Mouse (Mus musculus): ENCODE measurements at regions not wholly inside any gene's neighbourhood (a gene's known extent, or its start where the extent isn't known, plus 50 kb on each side); places are given as distances from the start of the nearest gene placed in this dataset.

DNA sequence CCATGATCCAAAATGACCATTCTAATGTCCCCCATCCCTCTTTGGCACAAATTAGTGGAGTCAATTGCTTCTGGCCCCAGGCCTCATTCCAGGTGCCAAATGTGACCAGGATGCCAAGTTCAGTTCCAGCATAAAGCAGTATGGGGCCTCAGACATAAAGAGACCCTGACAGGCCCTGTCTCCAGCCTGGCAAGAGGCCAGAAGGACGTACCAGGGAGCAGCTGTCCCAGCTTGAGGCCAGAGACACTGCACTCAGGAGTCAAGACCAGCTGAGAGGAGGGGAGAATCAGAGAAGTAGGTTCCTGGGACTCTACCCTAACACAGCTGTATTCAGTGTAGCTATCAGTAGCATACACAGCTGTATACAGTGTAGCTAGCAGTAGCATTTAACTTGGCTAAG lies 341.1 kb downstream of the Cdh26 start:
- Histone ChIP-seq H3K4me1 (ENCODE audit: control insufficient read depth, insufficient read depth, low read length) (no peaks in the 10 kb centered on the region), H3K9me3 (replicated peaks; ENCODE audit: control insufficient read depth, low read length) (no peaks in the 10 kb centered on the region), H3K27ac (ENCODE audit: low read length) (no peak overlapping the region), H3K36me3 (ENCODE audit: control insufficient read depth, insufficient read depth, low read length) (no peaks in the 10 kb centered on the region), H3K27me3 (ENCODE audit: control insufficient read depth, insufficient read depth, low read length) (no peaks in the 10 kb centered on the region), H3K9ac (ENCODE audit: low read length) (no peak overlapping the region), H3K4me2 (ENCODE audit: low read depth, low read length) (no peak overlapping the region), H3K4me3 (replicated peaks; ENCODE audit: low read length) (no peak overlapping the region)
- no peak for ATAC-seq (ENCODE audit: insufficient read depth, low FRiP score)
- 20% methylated on average over 1 of the region's 1 CpGs for WGBS

- Histone ChIP-seq H3K36me3 (ENCODE audit: control insufficient read depth, insufficient read depth, low read length) (no peaks in the 10 kb centered on the region), H3K27me3 (ENCODE audit: control insufficient read depth, insufficient read depth, low read length) (no peaks in the 10 kb centered on the region), H3K9me3 (replicated peaks; ENCODE audit: control insufficient read depth, low read length) (no peaks in the 10 kb centered on the region), H3K4me3 (replicated peaks; ENCODE audit: low read length) (no peak overlapping the region), H3K9ac (ENCODE audit: low read length) (no peak overlapping the region), H3K4me1 (ENCODE audit: control insufficient read depth, insufficient read depth, low read length) (no peaks in the 10 kb centered on the region), H3K4me2 (ENCODE audit: low read depth, low read length) (no peak overlapping the region), H3K27ac (ENCODE audit: low read length) (no peak overlapping the region)
- WGBS = 93% methylated on average over 3 of the region's 3 CpGs
- ATAC-seq (ENCODE audit: insufficient read depth, low FRiP score) = no peak
Measured at GRCm38 (mm10) chr2:178771881-178772280, 341.6 kb downstream of the Cdh26 start.

DNA sequence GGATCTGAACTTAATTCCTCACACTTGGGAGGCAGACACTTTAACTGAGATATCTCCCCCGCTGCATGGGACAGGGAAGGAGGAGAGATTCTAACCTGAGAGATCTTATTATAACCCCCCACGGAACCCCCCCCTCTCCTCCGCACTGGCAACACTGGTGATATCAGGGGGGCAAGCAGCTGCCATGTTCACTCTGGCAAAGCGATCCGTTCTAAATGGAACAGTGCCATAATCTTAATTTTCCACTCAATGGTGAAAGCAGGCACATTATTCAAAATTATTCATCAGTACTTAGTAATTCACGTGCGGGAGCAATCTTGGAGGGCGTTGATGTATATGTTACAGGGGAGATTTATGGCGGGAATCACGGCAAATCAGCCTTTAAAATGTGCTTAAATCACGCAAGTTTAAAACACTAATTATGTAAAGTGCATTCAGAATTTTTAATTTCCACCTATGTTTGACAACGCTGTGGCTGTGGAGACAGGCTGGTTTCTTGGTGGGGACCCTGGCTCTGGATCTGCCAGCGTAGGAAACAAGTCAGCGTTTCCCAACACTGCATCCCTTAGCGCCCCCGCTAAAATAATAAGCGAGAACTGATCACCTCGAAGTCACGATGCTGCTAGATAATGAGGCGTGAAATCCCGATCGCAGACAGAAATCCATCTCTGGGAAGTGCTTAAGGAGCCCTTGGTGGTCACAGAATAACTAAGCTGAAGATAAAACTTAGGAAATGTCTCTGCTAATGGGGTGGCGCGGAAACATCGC lies 354.7 kb downstream of the Cdh26 start:
- WGBS = 64% methylated on average over 25 of the region's 25 CpGs
- Histone ChIP-seq H3K9ac (ENCODE audit: low read length) (no peak overlapping the region), H3K4me2 (ENCODE audit: low read depth, low read length) (no peak overlapping the region), H3K4me3 (replicated peaks; ENCODE audit: low read length) (no peak overlapping the region), H3K27ac (ENCODE audit: low read length) (no peak overlapping the region), H3K9me3 (replicated peaks; ENCODE audit: control insufficient read depth, low read length) (no peaks in the 10 kb centered on the region), H3K4me1 (ENCODE audit: control insufficient read depth, insufficient read depth, low read length) (no peaks in the 10 kb centered on the region), H3K27me3 (ENCODE audit: control insufficient read depth, insufficient read depth, low read length) (no peaks in the 10 kb centered on the region), H3K36me3 (ENCODE audit: control insufficient read depth, insufficient read depth, low read length) (no peaks in the 10 kb centered on the region)
- ATAC-seq (ENCODE audit: insufficient read depth, low FRiP score) = no peak

DNA sequence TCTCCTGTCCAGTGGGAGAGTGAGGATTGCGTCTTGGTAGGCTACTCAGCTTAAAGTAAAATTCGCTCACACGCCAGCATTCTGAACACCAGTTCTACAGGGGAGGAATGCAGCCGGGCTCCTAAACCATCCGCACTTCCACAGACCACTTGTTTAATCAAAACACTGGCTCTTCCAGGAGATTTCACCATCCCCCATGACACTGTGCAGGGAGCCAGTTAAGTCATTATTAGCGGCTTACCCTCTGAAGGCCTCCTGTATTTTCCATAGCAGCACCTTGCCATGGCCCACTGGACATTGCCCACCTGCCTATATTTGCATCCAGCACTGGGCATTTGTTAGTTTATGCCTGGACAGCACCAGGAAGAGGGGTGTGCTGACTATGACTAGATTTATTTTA lies 355.5 kb downstream of the Cdh26 start:
- Histone ChIP-seq H3K9me3 (replicated peaks; ENCODE audit: control insufficient read depth, low read length) (no peaks in the 10 kb centered on the region), H3K9ac (ENCODE audit: low read length) (no peak overlapping the region), H3K27ac (ENCODE audit: low read length) (no peak overlapping the region), H3K27me3 (ENCODE audit: control insufficient read depth, insufficient read depth, low read length) (no peaks in the 10 kb centered on the region), H3K36me3 (ENCODE audit: control insufficient read depth, insufficient read depth, low read length) (no peaks in the 10 kb centered on the region), H3K4me3 (replicated peaks; ENCODE audit: low read length) (no peak overlapping the region), H3K4me1 (ENCODE audit: control insufficient read depth, insufficient read depth, low read length) (no peaks in the 10 kb centered on the region), H3K4me2 (ENCODE audit: low read depth, low read length) (no peak overlapping the region)
- 0 out of 2 replicates have a peak, but pooled peaks have one; percentile 16 for ATAC-seq (ENCODE audit: insufficient read depth, low FRiP score)
- WGBS = 21% methylated on average over 6 of the region's 6 CpGs

DNA sequence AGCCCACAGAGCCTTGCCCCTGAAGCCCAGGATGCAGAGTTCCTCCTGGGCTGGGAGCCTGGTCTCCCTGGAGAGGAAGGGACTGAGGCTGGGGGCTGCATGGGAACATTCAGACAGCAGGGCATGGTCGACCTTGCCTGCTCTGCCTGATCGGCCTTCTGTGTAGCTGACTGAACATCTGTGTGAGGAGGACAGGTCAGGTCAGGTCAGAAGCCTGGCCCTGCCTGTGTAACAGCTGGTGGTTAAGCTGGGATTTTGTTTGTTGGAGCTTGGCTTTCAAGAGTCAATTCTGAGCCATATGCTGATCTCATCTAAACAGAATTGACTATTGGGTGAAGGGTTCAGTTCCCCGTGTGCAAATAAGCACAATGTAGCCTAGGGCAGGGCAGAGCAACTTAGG lies 365.5 kb downstream of the Cdh26 start:
- H3K9ac ChIP-seq (ENCODE audit: low read length) = no peak overlapping the region
- no peak overlapping the region for H3K4me2 ChIP-seq (ENCODE audit: low read depth, low read length)
- H3K9me3 ChIP-seq (replicated peaks; ENCODE audit: control insufficient read depth, low read length) = no peaks in the 10 kb centered on the region
- no peak overlapping the region for H3K4me3 ChIP-seq (replicated peaks; ENCODE audit: low read length)
- WGBS = 34% methylated on average over 3 of the region's 3 CpGs
- H3K27me3 ChIP-seq (ENCODE audit: control insufficient read depth, insufficient read depth, low read length) = no peaks in the 10 kb centered on the region
- H3K4me1 ChIP-seq (ENCODE audit: control insufficient read depth, insufficient read depth, low read length) = no peaks in the 10 kb centered on the region
- no peaks in the 10 kb centered on the region for H3K36me3 ChIP-seq (ENCODE audit: control insufficient read depth, insufficient read depth, low read length)
- H3K27ac ChIP-seq (ENCODE audit: low read length) = no peak overlapping the region
- ATAC-seq (ENCODE audit: insufficient read depth, low FRiP score) = no peak

- Histone ChIP-seq H3K4me3 (replicated peaks; ENCODE audit: low read length) (no peak overlapping the region), H3K36me3 (ENCODE audit: control insufficient read depth, insufficient read depth, low read length) (no peaks in the 10 kb centered on the region), H3K9me3 (replicated peaks; ENCODE audit: control insufficient read depth, low read length) (no peaks in the 10 kb centered on the region), H3K27me3 (ENCODE audit: control insufficient read depth, insufficient read depth, low read length) (no peaks in the 10 kb centered on the region), H3K4me2 (ENCODE audit: low read depth, low read length) (no peak overlapping the region), H3K4me1 (ENCODE audit: control insufficient read depth, insufficient read depth, low read length) (no peaks in the 10 kb centered on the region; the same call in 1 of the 2 replicates), H3K27ac (ENCODE audit: low read length) (no peak overlapping the region), H3K9ac (ENCODE audit: low read length) (no peak overlapping the region)
- WGBS = 23% methylated on average over 12 of the region's 12 CpGs
- ATAC-seq (ENCODE audit: insufficient read depth, low FRiP score) = no peak
Measured at GRCm38 (mm10) chr2:178801464-178801863, 371.1 kb downstream of the Cdh26 start.

DNA sequence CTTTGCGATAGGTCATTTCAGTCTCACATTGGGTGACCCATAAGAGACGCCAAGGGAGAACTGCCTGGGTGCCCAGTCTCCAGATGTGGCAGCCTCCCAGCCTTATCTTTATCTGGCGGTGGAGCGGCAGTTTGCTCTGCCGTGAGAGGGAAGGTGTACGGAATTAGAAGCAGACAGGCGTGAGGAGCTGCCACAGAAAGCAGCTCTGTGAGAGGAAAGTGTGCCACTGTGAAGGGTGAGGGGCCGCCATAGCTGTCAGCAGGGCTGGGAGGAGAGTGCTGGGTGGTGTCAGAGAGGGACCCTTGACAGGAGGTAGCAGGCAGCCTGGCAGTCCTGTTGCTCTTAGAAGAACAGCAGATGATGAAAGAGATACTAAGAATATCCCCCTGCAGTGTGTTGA lies 375.0 kb downstream of the Cdh26 start:
- H3K4me2 ChIP-seq (ENCODE audit: low read depth, low read length) = no peak overlapping the region
- no peak overlapping the region for H3K4me3 ChIP-seq (replicated peaks; ENCODE audit: low read length)
- no peaks in the 10 kb centered on the region; the same call in 1 of the 2 replicates for H3K4me1 ChIP-seq (ENCODE audit: control insufficient read depth, insufficient read depth, low read length)
- H3K9ac ChIP-seq (ENCODE audit: low read length) = no peak overlapping the region
- no peak for ATAC-seq (ENCODE audit: insufficient read depth, low FRiP score)
- no peaks in the 10 kb centered on the region for H3K36me3 ChIP-seq (ENCODE audit: control insufficient read depth, insufficient read depth, low read length)
- H3K27me3 ChIP-seq (ENCODE audit: control insufficient read depth, insufficient read depth, low read length) = no peaks in the 10 kb centered on the region
- WGBS = 49% methylated on average over 8 of the region's 8 CpGs
- no peak overlapping the region for H3K27ac ChIP-seq (ENCODE audit: low read length)
- H3K9me3 ChIP-seq (replicated peaks; ENCODE audit: control insufficient read depth, low read length) = no peaks in the 10 kb centered on the region

DNA sequence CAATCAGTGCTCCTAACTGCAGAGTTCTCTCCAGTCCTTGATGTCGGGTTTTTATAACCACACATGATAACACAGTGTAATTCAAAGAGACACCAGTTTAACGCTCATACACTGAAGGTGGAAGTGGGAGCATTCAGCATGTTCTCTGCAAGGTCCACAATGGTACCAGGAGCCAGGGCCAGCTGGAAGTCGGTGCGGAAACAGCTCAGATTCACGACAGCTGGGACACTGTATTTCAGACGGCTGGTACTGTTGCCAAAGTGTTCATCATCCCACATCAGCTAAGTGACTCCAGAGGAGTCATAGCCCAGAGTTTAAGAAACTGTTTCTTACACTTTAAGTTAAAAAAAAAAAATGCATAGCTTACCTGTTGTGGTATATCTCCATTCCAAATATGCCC lies 391.2 kb downstream of the Cdh26 start:
- H3K9me3 ChIP-seq (replicated peaks; ENCODE audit: control insufficient read depth, low read length) = no peaks in the 10 kb centered on the region
- no peaks in the 10 kb centered on the region for H3K4me1 ChIP-seq (ENCODE audit: control insufficient read depth, insufficient read depth, low read length)
- H3K4me3 ChIP-seq (replicated peaks; ENCODE audit: low read length) = no peak overlapping the region
- H3K4me2 ChIP-seq (ENCODE audit: low read depth, low read length) = no peak overlapping the region
- ATAC-seq (ENCODE audit: insufficient read depth, low FRiP score) = no peak
- no peak overlapping the region for H3K9ac ChIP-seq (ENCODE audit: low read length)
- H3K27me3 ChIP-seq (ENCODE audit: control insufficient read depth, insufficient read depth, low read length) = no peaks in the 10 kb centered on the region
- 65% methylated on average over 6 of the region's 6 CpGs for WGBS
- no peak overlapping the region for H3K27ac ChIP-seq (ENCODE audit: low read length)
- no peaks in the 10 kb centered on the region for H3K36me3 ChIP-seq (ENCODE audit: control insufficient read depth, insufficient read depth, low read length)

GRCm38 (mm10) chr2:178830313-178830712 lies 400.0 kb downstream of the Cdh26 start:
- Histone ChIP-seq H3K4me2 (ENCODE audit: low read depth, low read length) (no peak overlapping the region), H3K36me3 (ENCODE audit: control insufficient read depth, insufficient read depth, low read length) (no peaks in the 10 kb centered on the region), H3K9ac (ENCODE audit: low read length) (no peak overlapping the region), H3K27ac (ENCODE audit: low read length) (no peak overlapping the region), H3K4me1 (ENCODE audit: control insufficient read depth, insufficient read depth, low read length) (no peaks in the 10 kb centered on the region), H3K4me3 (replicated peaks; ENCODE audit: low read length) (no peak overlapping the region), H3K9me3 (replicated peaks; ENCODE audit: control insufficient read depth, low read length) (no peaks in the 10 kb centered on the region), H3K27me3 (ENCODE audit: control insufficient read depth, insufficient read depth, low read length) (no peaks in the 10 kb centered on the region)
- 76% methylated on average over 3 of the region's 3 CpGs for WGBS
- no peak for ATAC-seq (ENCODE audit: insufficient read depth, low FRiP score)

Data from stomach, embryonic 16.5 days (tissue).